Mouse (Mus musculus): ENCODE measurements around the gene Gm7075. TPM values are rescaled to one million over a fixed set of nuclear protein-coding genes. Genes with fewer than 3 reads are reported as not detected.
A peak's percentile ranks its signal among the peaks of the same experiment; 100 is the strongest.
"Not testable (repeated sequence)": the region's sequence is repeated elsewhere in the genome, so short reads cannot be mapped to it uniquely, and the experiment has no call there.

The Gm7075 gene
- total RNA-seq, 2 experiments from 2014 or later: not detected

- intact Hi-C loops (cut with DNase I): loop anchor here (5.0 to 10.0 kb wide), 2 partner anchors 121 to 158 kb away; no protein-coding TSS in a partner anchor
These were observed 2.2 kb upstream of the Gm7075 start for GRCm38 (mm10) chr10:63423591-63424474.

GRCm38 (mm10) chr10:63422736-63422992, 1.1 kb upstream of the Gm7075 start:
- DNase-seq: peak; percentile 8 to 35
- intact Hi-C loops (cut with DNase I): loop anchor here (5.0 to 10.0 kb wide), 2 partner anchors 122 to 160 kb away; no protein-coding TSS in a partner anchor

More at GRCm38 (mm10) chr10:63423591-63424474, 2.2 kb upstream of the Gm7075 start:
- no peak for DNase-seq

- intact Hi-C loops (cut with DNase I): no loop called here
- DNase-seq: no peak
These were observed 4.5 kb downstream of the Gm7075 start for GRCm38 (mm10) chr10:63417061-63417460.

- intact Hi-C loops (cut with DNase I): no loop called here
- DNase-seq: no peak
These were observed 5.7 kb downstream of the Gm7075 start for GRCm38 (mm10) chr10:63415850-63416249.

- DNase-seq: no peak
- intact Hi-C loops (cut with DNase I): no loop called here
These were observed 6.3 kb downstream of the Gm7075 start for GRCm38 (mm10) chr10:63415287-63415686.

- intact Hi-C loops (cut with DNase I): no loop called here
- DNase-seq: no peak
These were observed 8.8 kb downstream of the Gm7075 start for GRCm38 (mm10) chr10:63412756-63413155.

- intact Hi-C loops (cut with DNase I); DNase-seq: not testable (repeated sequence)
These were observed 9.9 kb downstream of the Gm7075 start for GRCm38 (mm10) chr10:63411674-63412073.

GRCm38 (mm10) chr10:63410162-63410956, 11.2 kb downstream of the Gm7075 start:
- intact Hi-C loops (cut with DNase I): no loop called here
- no peak for DNase-seq

- DNase-seq: no peak
- intact Hi-C loops (cut with DNase I): no loop called here
These were observed 18.0 kb downstream of the Gm7075 start for GRCm38 (mm10) chr10:63403636-63404035.

- no peak for DNase-seq
- intact Hi-C loops (cut with DNase I): no loop called here
These were observed 18.7 kb downstream of the Gm7075 start for GRCm38 (mm10) chr10:63402731-63403504.

GRCm38 (mm10) chr10:63396963-63397362, 24.6 kb downstream of the Gm7075 start:
- intact Hi-C loops (cut with DNase I): no loop called here
- no peak for DNase-seq

GRCm38 (mm10) chr10:63388948-63389347, 32.6 kb downstream of the Gm7075 start:
- no peak for DNase-seq
- intact Hi-C loops (cut with DNase I): no loop called here

GRCm38 (mm10) chr10:63386991-63387390, 34.6 kb downstream of the Gm7075 start:
- intact Hi-C loops (cut with DNase I): no loop called here
- DNase-seq: no peak

GRCm38 (mm10) chr10:63386444-63386843, 35.1 kb downstream of the Gm7075 start:
- intact Hi-C loops (cut with DNase I): no loop called here
- DNase-seq: peak; percentile 85 to 87

GRCm38 (mm10) chr10:63385897-63386296, 35.7 kb downstream of the Gm7075 start:
- intact Hi-C loops (cut with DNase I); DNase-seq: not testable (repeated sequence)

GRCm38 (mm10) chr10:63382372-63383279, 39.0 kb downstream of the Gm7075 start, which contains the start of gene Dnajc12:
Gene Dnajc12 (plus strand): TSS chr10:63382443.
- intact Hi-C loops (cut with DNase I): loop anchor here (2.0 to 5.0 kb wide), 2 partner anchors 44 to 140 kb away; partner anchors contain the start of gene Herc4
- DNase-seq: peak; percentile 89 to 91

- peak; percentile 5 to 15 for DNase-seq
These were observed 39.9 kb downstream of the Gm7075 start, which contains the start of gene Sirt1 for GRCm38 (mm10) chr10:63381498-63382280. Gene Sirt1 (minus strand): TSS chr10:63381704.

GRCm38 (mm10) chr10:63378948-63379680, 42.5 kb downstream of the Gm7075 start:
- intact Hi-C loops (cut with DNase I): no loop called here
- DNase-seq: no peak

More at GRCm38 (mm10) chr10:63381498-63382280, 39.9 kb downstream of the Gm7075 start, which contains the start of gene Sirt1:
- intact Hi-C loops (cut with DNase I): loop anchor here (2.0 to 5.0 kb wide), 2 partner anchors 43 to 139 kb away; partner anchors contain the start of gene Herc4
